Mouse (Mus musculus) forebrain, embryonic 11.5 days (tissue): ENCODE data around the gene 4930558K02Rik. TPM values are rescaled to one million over a fixed set of nuclear protein-coding genes. Genes with fewer than 3 reads are reported as not detected.
A peak's percentile ranks its signal among the peaks of the same experiment; 100 is the strongest.

Experiments used
- ATAC-seq: fragments of 200-750 bp; cut with Nextera tagmentation; replicated peaks from 2 replicates; pipeline ENCODE4 v1.8.0; 2017; ENCODE audit warnings: moderate TSS enrichment; ENCODE audit not compliant: low FRiP score
- DNase-seq: peaks from one replicate; pipeline ENCODE4 v3.0.0-alpha.2; 2017; ENCODE audit warnings: low spot score
- H3K27ac ChIP-seq: fragments of 300-500 bp; sonication (generic); 2 replicates; pipeline ENCODE4 v1.5.1; 2014; ENCODE audit warnings: low read depth, low read length
- H3K27me3 ChIP-seq: fragments of 300-500 bp; sonication (generic); 2 replicates; pipeline ENCODE4 v1.6.1; 2014; ENCODE audit warnings: mild to moderate bottlenecking, low read length, mixed read lengths; ENCODE audit not compliant: control insufficient read depth, insufficient read depth
- H3K36me3 ChIP-seq: fragments of 300-500 bp; sonication (generic); 2 replicates; pipeline ENCODE4 v1.6.1; 2014; ENCODE audit warnings: mild to moderate bottlenecking, low read length, moderate library complexity, mixed read lengths; ENCODE audit not compliant: control insufficient read depth, insufficient read depth
- H3K4me1 ChIP-seq: fragments of 300-500 bp; sonication (generic); replicated peaks from 2 replicates; pipeline ENCODE4 v1.6.1; 2014; ENCODE audit warnings: low read length, mixed read lengths; ENCODE audit not compliant: control insufficient read depth, insufficient read depth
- H3K4me2 ChIP-seq: fragments of 300-500 bp; sonication (generic); 2 replicates; pipeline ENCODE4 v1.6.1; 2014; ENCODE audit warnings: low read depth, mild to moderate bottlenecking, low read length, moderate library complexity, mixed read lengths; ENCODE audit not compliant: severe bottlenecking
- H3K4me3 ChIP-seq: fragments of 300-500 bp; sonication (generic); 2 replicates; pipeline ENCODE4 v1.5.1; 2014; ENCODE audit warnings: low read depth, low read length
- H3K9ac ChIP-seq: fragments of 300-500 bp; sonication (generic); 2 replicates; pipeline ENCODE4 v1.6.1; 2014; ENCODE audit warnings: low read length
- H3K9me3 ChIP-seq: fragments of 300-500 bp; sonication (generic); 2 replicates; pipeline ENCODE4 v1.6.1; 2016; ENCODE audit warnings: low read length, mixed read lengths; ENCODE audit not compliant: control insufficient read depth
- WGBS: fragments of 180-500 bp; shearing (Covaris S2); extraction: QIAGEN DNeasy Blood & Tissue Kit; methylation state at CpG from one replicate; pipeline ENCODE4 v1.1.7; 2014; 5-methylcytosine and 5-hydroxymethylcytosine counted together
- polyA plus RNA-seq: library from polyadenylated mRNA; unstranded; fragments of >200 nt; fragmentation: Nextera tagmentation; extraction: Ambion mirVana; gene quantifications from 2 replicates; pipeline ENCODE4 v1.2.1, GENCODE M21; 2014

4930558K02Rik gene
- polyA plus RNA-seq, 1 experiment from 2014 or later = not detected

DNA sequence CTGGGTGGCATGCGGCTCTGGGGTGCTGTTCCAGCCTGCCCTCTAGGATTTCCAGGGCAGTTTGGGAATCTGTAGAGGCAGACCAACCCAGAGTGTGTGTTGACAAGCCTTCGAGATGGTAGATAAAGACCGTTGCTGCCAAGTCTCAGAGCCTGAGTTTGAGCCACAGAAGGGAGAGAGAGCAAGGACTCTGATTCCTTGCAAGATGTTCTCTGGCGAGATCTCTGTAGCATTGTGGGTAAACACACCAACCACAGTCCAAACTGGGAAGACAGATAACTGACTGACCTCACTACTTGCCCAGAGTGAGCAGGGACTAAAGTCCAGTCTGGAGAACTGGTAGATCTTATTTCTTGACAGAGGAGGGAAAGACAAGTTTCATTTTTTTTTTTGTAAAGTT, 34.1 kb upstream of the 4930558K02Rik start:
- DNase-seq = no peak
- WGBS = 75% methylated on average over 4 of the region's 4 CpGs

GRCm38 (mm10) chr1:162011523-162012245, 32.2 kb upstream of the 4930558K02Rik start:
- Histone ChIP-seq H3K27ac (no peak overlapping the region), H3K9ac (no peak overlapping the region), H3K27me3 (no peaks in the 10 kb centered on the region), H3K9me3 (no peaks in the 10 kb centered on the region), H3K36me3 (no peaks in the 10 kb centered on the region), H3K4me2 (no peak overlapping the region), H3K4me3 (no peak overlapping the region), H3K4me1 (no peaks in the 10 kb centered on the region; the same call in 1 of the 2 replicates)
- DNase-seq (no peak), ATAC-seq (no peak)
- WGBS = 79% methylated on average over 16 of the region's 16 CpGs

More for the DNA sequence above, 34.1 kb upstream of the 4930558K02Rik start:
- Histone ChIP-seq H3K36me3 (no peaks in the 10 kb centered on the region), H3K27me3 (no peaks in the 10 kb centered on the region), H3K4me1 (peaks cover 4% of the 10 kb centered on the region; the same call in 1 of the 2 replicates), H3K4me3 (no peak overlapping the region), H3K9me3 (no peaks in the 10 kb centered on the region), H3K9ac (no peak overlapping the region), H3K4me2 (no peak overlapping the region), H3K27ac (no peak overlapping the region)
- no peak for ATAC-seq

GRCm38 (mm10) chr1:162009086-162009485, 29.6 kb upstream of the 4930558K02Rik start:
- peaks cover 7% of the 10 kb centered on the region for H3K4me1 ChIP-seq
- H3K4me3 ChIP-seq = no peak overlapping the region

GRCm38 (mm10) chr1:162008631-162009067, 29.2 kb upstream of the 4930558K02Rik start:
- 49% methylated on average over 8 of the region's 8 CpGs for WGBS
- H3K27ac ChIP-seq = no peak overlapping the region

More at GRCm38 (mm10) chr1:162009086-162009485, 29.6 kb upstream of the 4930558K02Rik start:
- no peaks in the 10 kb centered on the region for H3K27me3 ChIP-seq
- no peak overlapping the region for H3K27ac ChIP-seq
- WGBS = 78% methylated on average over 8 of the region's 8 CpGs
- ATAC-seq (no peak), DNase-seq (no peak)
- no peaks in the 10 kb centered on the region for H3K9me3 ChIP-seq
- H3K36me3 ChIP-seq = no peaks in the 10 kb centered on the region
- no peak overlapping the region for H3K9ac ChIP-seq
- no peak overlapping the region for H3K4me2 ChIP-seq

GRCm38 (mm10) chr1:162008208-162008607, 28.8 kb upstream of the 4930558K02Rik start:
- Histone ChIP-seq H3K9me3 (no peaks in the 10 kb centered on the region), H3K4me3 (no peak overlapping the region), H3K4me1 (peaks cover 11% of the 10 kb centered on the region), H3K36me3 (no peaks in the 10 kb centered on the region), H3K4me2 (no peak overlapping the region), H3K27me3 (no peaks in the 10 kb centered on the region), H3K9ac (no peak overlapping the region), H3K27ac (no peak overlapping the region)
- no peak for DNase-seq
- WGBS = 65% methylated on average over 4 of the region's 4 CpGs
- ATAC-seq = no peak

More at GRCm38 (mm10) chr1:162008631-162009067, 29.2 kb upstream of the 4930558K02Rik start:
- Histone ChIP-seq H3K36me3 (no peaks in the 10 kb centered on the region), H3K4me3 (no peak overlapping the region), H3K4me2 (no peak overlapping the region), H3K27me3 (no peaks in the 10 kb centered on the region), H3K9ac (no peak overlapping the region), H3K9me3 (no peaks in the 10 kb centered on the region), H3K4me1 (peaks cover 11% of the 10 kb centered on the region)
- no peak for ATAC-seq
- no peak for DNase-seq

DNA sequence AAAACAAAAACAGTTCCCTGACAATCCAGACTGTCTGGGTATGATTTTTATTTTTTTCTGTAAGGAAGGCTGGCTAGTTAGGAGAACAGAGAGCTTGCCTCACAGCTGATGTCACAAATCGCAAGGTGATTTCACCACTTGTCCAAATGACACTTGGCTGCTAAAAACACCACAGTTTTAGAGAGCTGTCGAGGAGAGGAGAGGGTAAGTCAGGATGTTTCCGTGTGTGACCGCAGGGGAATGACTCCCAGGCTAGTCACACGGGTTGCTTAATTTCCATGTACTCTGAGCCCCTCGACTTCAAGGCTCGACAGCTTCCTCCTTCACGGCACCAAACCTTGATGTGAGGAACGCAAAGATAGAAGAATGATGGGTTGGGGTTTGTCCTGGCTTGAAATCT, 26.7 kb upstream of the 4930558K02Rik start:
- no peak overlapping the region for H3K9ac ChIP-seq
- peaks cover 11% of the 10 kb centered on the region for H3K4me1 ChIP-seq
- no peaks in the 10 kb centered on the region for H3K9me3 ChIP-seq
- no peaks in the 10 kb centered on the region for H3K36me3 ChIP-seq
- H3K4me2 ChIP-seq = no peak overlapping the region
- H3K4me3 ChIP-seq = no peak overlapping the region
- H3K27ac ChIP-seq = no peak overlapping the region
- no peak for ATAC-seq
- WGBS = 88% methylated on average over 9 of the region's 9 CpGs
- no peak for DNase-seq
- H3K27me3 ChIP-seq = no peaks in the 10 kb centered on the region

GRCm38 (mm10) chr1:162004821-162005770, 25.7 kb upstream of the 4930558K02Rik start:
- 61% methylated on average over 23 of the region's 23 CpGs for WGBS
- no peaks in the 10 kb centered on the region for H3K27me3 ChIP-seq
- no peak overlapping the region for H3K4me2 ChIP-seq
- H3K4me3 ChIP-seq = no peak overlapping the region
- no peaks in the 10 kb centered on the region for H3K36me3 ChIP-seq
- no peak overlapping the region for H3K9ac ChIP-seq
- H3K27ac ChIP-seq = peak overlapping the region; percentile 14; the same call in 1 of the 2 replicates
- DNase-seq (peak; percentile 57), ATAC-seq (no peak)
- H3K9me3 ChIP-seq = no peaks in the 10 kb centered on the region
- peaks cover 11% of the 10 kb centered on the region for H3K4me1 ChIP-seq

DNA sequence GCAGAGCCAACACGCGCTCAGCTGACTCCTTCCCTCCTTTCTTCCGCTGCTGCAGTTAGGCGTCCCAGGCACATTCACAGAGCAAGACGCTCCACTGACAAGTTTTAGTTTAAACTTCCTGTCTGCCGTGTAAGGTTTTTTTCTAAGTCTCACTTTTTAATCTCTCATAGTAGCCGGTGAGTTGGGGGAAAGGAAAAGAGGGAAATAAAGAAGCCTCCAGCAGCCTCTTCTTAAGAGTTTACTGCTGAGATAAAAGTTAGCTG, 25.0 kb upstream of the 4930558K02Rik start:
- H3K4me1 ChIP-seq = peaks cover 11% of the 10 kb centered on the region
- H3K27me3 ChIP-seq = no peaks in the 10 kb centered on the region
- H3K9ac ChIP-seq = no peak overlapping the region
- H3K4me2 ChIP-seq = no peak overlapping the region
- peak overlapping the region; percentile 14; the same call in 1 of the 2 replicates for H3K27ac ChIP-seq
- H3K36me3 ChIP-seq = no peaks in the 10 kb centered on the region
- no peak overlapping the region for H3K4me3 ChIP-seq
- ATAC-seq (no peak), DNase-seq (no peak)
- no peaks in the 10 kb centered on the region for H3K9me3 ChIP-seq
- whole genome bisulfite sequencing = 47% methylated on average over 7 of the region's 7 CpGs
